Mouse (Mus musculus): ENCODE data around the gene Tmem208.
"Not testable (repeated sequence)": the region's sequence is repeated elsewhere in the genome, so short reads cannot be mapped to it uniquely, and the experiment has no call there.

GRCm38 (mm10) chr8:105291364-105291763 lies 34.8 kb upstream of the Tmem208 start:
- TF ChIP-seq CTCF (conservative IDR thresholded peaks at IDR 0.05; ENCODE audit: low read length); NANOG (IDR thresholded peaks at IDR 0.05; ENCODE audit: borderline replicate concordance, low read length): not testable (repeated sequence)
